Mouse (Mus musculus) MEL (cell line): ENCODE data around the gene Lrrfip2.

Experiments used
- CTCF ChIP-seq, 3 experiments: IDR thresholded peaks in 2 of 3; conservative IDR thresholded peaks in 1 of 3; 2 replicates each; pipeline ENCODE4 v1.5.1; 2011 to 2012; ENCODE audit warnings: low read length in 3 of 3, low read depth in 2 of 3, mild to moderate bottlenecking in 2 of 3, improper control_type of control experiment in 1 of 3, inconsistent platforms in 1 of 3, mixed read lengths in 1 of 3, moderate library complexity in 1 of 3; ENCODE audit not compliant: control insufficient read depth in 1 of 3, insufficient read depth in 1 of 3, poor library complexity in 1 of 3, severe bottlenecking in 1 of 3
- E2F4 ChIP-seq: IDR thresholded peaks from 2 replicates; pipeline ENCODE4 v1.6.1; 2011; ENCODE audit warnings: low read depth, low read length, improper control_type of control experiment, borderline replicate concordance
- EP300 ChIP-seq, 2 experiments: IDR thresholded peaks; 2 replicates each; pipeline ENCODE4 v1.6.1; 2011; ENCODE audit warnings: improper control_type of control experiment in 2 of 2, low read length in 2 of 2, low read depth in 1 of 2, mild to moderate bottlenecking in 1 of 2
- ETS1 ChIP-seq: IDR thresholded peaks from 2 replicates; pipeline ENCODE4 v1.6.1; 2012; ENCODE audit warnings: low read depth, mild to moderate bottlenecking, inconsistent platforms, low read length, improper control_type of control experiment, moderate library complexity
- MAFK ChIP-seq: IDR thresholded peaks from 2 replicates; pipeline ENCODE4 v1.6.1; 2011; ENCODE audit warnings: low read depth, mild to moderate bottlenecking, low read length, improper control_type of control experiment, borderline replicate concordance
- MAX ChIP-seq: IDR thresholded peaks from 2 replicates; pipeline ENCODE4 v1.6.1; 2011; ENCODE audit warnings: low read length, improper control_type of control experiment
- POLR2A ChIP-seq, 2 experiments: IDR thresholded peaks; 2 replicates each; pipeline ENCODE4 v1.6.1; 2011 to 2012; ENCODE audit warnings: low read length in 2 of 2, mild to moderate bottlenecking in 2 of 2, control low read depth in 1 of 2, improper control_type of control experiment in 1 of 2, low read depth in 1 of 2, moderate library complexity in 1 of 2; ENCODE audit not compliant: control insufficient read depth in 1 of 2, insufficient read depth in 1 of 2, poor library complexity in 1 of 2
- POLR2AphosphoS2 ChIP-seq: IDR thresholded peaks from 2 replicates; pipeline ENCODE4 v1.6.1; 2011; ENCODE audit warnings: low read length, improper control_type of control experiment
- USF1 ChIP-seq: IDR thresholded peaks from 2 replicates; pipeline ENCODE4 v1.6.1; 2014; ENCODE audit warnings: low read depth, mild to moderate bottlenecking, inconsistent platforms, low read length, improper control_type of control experiment, moderate library complexity
- USF2 ChIP-seq, 2 experiments: IDR thresholded peaks; 2 replicates each; pipeline ENCODE4 v1.6.1; 2011 to 2012; ENCODE audit warnings: improper control_type of control experiment in 2 of 2, low read length in 2 of 2, borderline replicate concordance in 1 of 2, inconsistent platforms in 1 of 2, low read depth in 1 of 2, mild to moderate bottlenecking in 1 of 2; ENCODE audit not compliant: insufficient read depth in 1 of 2
- ZMIZ1 ChIP-seq: IDR thresholded peaks from 2 replicates; pipeline ENCODE4 v1.6.1; 2012; ENCODE audit warnings: low read depth, mild to moderate bottlenecking, inconsistent platforms, low read length, improper control_type of control experiment, moderate library complexity
- ZNF384 ChIP-seq: IDR thresholded peaks from 2 replicates; pipeline ENCODE4 v1.6.1; 2012; ENCODE audit warnings: low read depth, mild to moderate bottlenecking, inconsistent platforms, low read length, improper control_type of control experiment

GRCm38 (mm10) chr9:111247682-111248246, 130.4 kb downstream of the Lrrfip2 start:
- TF ChIP-seq POLR2A (IDR thresholded peaks at IDR 0.05; ENCODE audit: control insufficient read depth in 1 of 2, insufficient read depth in 1 of 2, low read depth in 1 of 2, low read length in 2 of 2, poor library complexity in 1 of 2) (no peak), CTCF (IDR thresholded peaks at IDR 0.05 in 2 of 3, conservative IDR thresholded peaks at IDR 0.05 in 1 of 3; ENCODE audit: control insufficient read depth in 1 of 3, insufficient read depth in 1 of 3, low read depth in 2 of 3, low read length in 3 of 3, poor library complexity in 1 of 3, severe bottlenecking in 1 of 3) (peak; percentile 40 to 67 (median 58)), MAFK (no peak), ETS1 (no peak), ZNF384 (no peak), POLR2AphosphoS2 (no peak), MAX (no peak), ZMIZ1 (no peak), EP300 (IDR thresholded peaks at IDR 0.05; ENCODE audit: low read depth in 1 of 2, low read length in 2 of 2) (no peak), USF1 (no peak), E2F4 (no peak), USF2 (IDR thresholded peaks at IDR 0.05; ENCODE audit: borderline replicate concordance in 1 of 2, insufficient read depth in 1 of 2, low read depth in 1 of 2, low read length in 2 of 2) (no peak)
